Mouse (Mus musculus): ENCODE results near the gene Pi16. TPM values are rescaled to one million over a fixed set of nuclear protein-coding genes. Genes with fewer than 3 reads are reported as not detected.
A peak's percentile ranks its signal among the peaks of the same experiment; 100 is the strongest.

The Pi16 gene
- total RNA-seq, 2 experiments from 2014 or later: 1.3 to 1.9 TPM

GRCm38 (mm10) chr17:29302149-29302548, 15.3 kb upstream of the Pi16 start:
- intact Hi-C loops (cut with DNase I): no loop called here
- no peak for DNase-seq (ENCODE audit: low spot score in 2 of 2)

GRCm38 (mm10) chr17:29303087-29303486, 14.4 kb upstream of the Pi16 start:
- intact Hi-C loops (cut with DNase I): no loop called here
- no peak for DNase-seq (ENCODE audit: low spot score in 2 of 2)

GRCm38 (mm10) chr17:29303856-29304255, 13.6 kb upstream of the Pi16 start:
- intact Hi-C loops (cut with DNase I): no loop called here
- no peak for DNase-seq (ENCODE audit: low spot score in 2 of 2)

GRCm38 (mm10) chr17:29304376-29305057, 13.0 kb upstream of the Pi16 start:
- intact Hi-C loops (cut with DNase I): no loop called here
- no peak for DNase-seq (ENCODE audit: low spot score in 2 of 2)

- intact Hi-C loops (cut with DNase I): no loop called here
- no peak for DNase-seq (ENCODE audit: low spot score in 2 of 2)
Measured at GRCm38 (mm10) chr17:29305058-29305806, 12.2 kb upstream of the Pi16 start.

GRCm38 (mm10) chr17:29305871-29306270, 11.6 kb upstream of the Pi16 start:
- no peak for DNase-seq (ENCODE audit: low spot score in 2 of 2)
- intact Hi-C loops (cut with DNase I): no loop called here

GRCm38 (mm10) chr17:29310056-29310623, 7.3 kb upstream of the Pi16 start:
- intact Hi-C loops (cut with DNase I): no loop called here
- no peak for DNase-seq (ENCODE audit: low spot score in 2 of 2)

- intact Hi-C loops (cut with DNase I): no loop called here
Measured at GRCm38 (mm10) chr17:29311602-29312001, 5.9 kb upstream of the Pi16 start.

GRCm38 (mm10) chr17:29312082-29312481, 5.4 kb upstream of the Pi16 start:
- intact Hi-C loops (cut with DNase I): no loop called here

More at GRCm38 (mm10) chr17:29311602-29312001, 5.9 kb upstream of the Pi16 start:
- peak in 1 of 2 experiments; percentile 61 for DNase-seq (ENCODE audit: low spot score in 2 of 2)

GRCm38 (mm10) chr17:29313300-29313699, 4.2 kb upstream of the Pi16 start:
- DNase-seq (ENCODE audit: low spot score in 2 of 2): no peak
- intact Hi-C loops (cut with DNase I): no loop called here

More at GRCm38 (mm10) chr17:29312082-29312481, 5.4 kb upstream of the Pi16 start:
- no peak for DNase-seq (ENCODE audit: low spot score in 2 of 2)

GRCm38 (mm10) chr17:29315672-29316465, 1.6 kb upstream of the Pi16 start:
- intact Hi-C loops (cut with DNase I): no loop called here
- DNase-seq (ENCODE audit: low spot score in 2 of 2): no peak

GRCm38 (mm10) chr17:29316891-29317290, 589 bp upstream of the Pi16 start:
- no peak for DNase-seq (ENCODE audit: low spot score in 2 of 2)
- intact Hi-C loops (cut with DNase I): no loop called here

GRCm38 (mm10) chr17:29318731-29319250, 1.3 kb downstream of the Pi16 start:
- no peak for DNase-seq (ENCODE audit: low spot score in 2 of 2)
- intact Hi-C loops (cut with DNase I): no loop called here

- intact Hi-C loops (cut with DNase I): no loop called here
- DNase-seq (ENCODE audit: low spot score in 2 of 2): no peak
Measured at GRCm38 (mm10) chr17:29319476-29319875, 2.0 kb downstream of the Pi16 start.

GRCm38 (mm10) chr17:29319881-29320639, 2.6 kb downstream of the Pi16 start:
- intact Hi-C loops (cut with DNase I): no loop called here
- no peak for DNase-seq (ENCODE audit: low spot score in 2 of 2)

- intact Hi-C loops (cut with DNase I): no loop called here
- DNase-seq (ENCODE audit: low spot score in 2 of 2): no peak
Measured at GRCm38 (mm10) chr17:29321765-29322602, 4.5 kb downstream of the Pi16 start.

- DNase-seq (ENCODE audit: low spot score in 2 of 2): no peak
- intact Hi-C loops (cut with DNase I): no loop called here
Measured at GRCm38 (mm10) chr17:29322603-29322962, 5.1 kb downstream of the Pi16 start.

- intact Hi-C loops (cut with DNase I): no loop called here
- DNase-seq (ENCODE audit: low spot score in 2 of 2): no peak
Measured at GRCm38 (mm10) chr17:29323625-29324024, 6.1 kb downstream of the Pi16 start.

Measured in left cerebral cortex, postnatal 14 days (tissue).